Mouse (Mus musculus) adrenal gland, postnatal 14 days (tissue): Measurements from ENCODE around the gene Prss30. TPM values are rescaled to one million over a fixed set of nuclear protein-coding genes. Genes with fewer than 3 reads are reported as not detected.

ENCODE experiments used
- microRNA-seq, 2 experiments: library from miRNA; unstranded; fragments of <30 nt; microRNA quantifications; one replicate each; pipeline ENCODE4 v1.2.0; 2021
- total RNA-seq: library from RNA; stranded (reverse); gene quantifications from 2 replicates; pipeline ENCODE4 v1.2.3, GENCODE M21; 2021

The Prss30 gene
- total RNA-seq, 1 experiment from 2014 or later: 0.37 TPM

Small RNAs within 50 kb of the gene (microRNA-seq; reads per million reads assigned to microRNA genes)
- 0 reads per million in 2 experiments for gene Gm27700

Other genes with a start within 250 kb of the Prss30 start
- gene Paqr4, start 239.7 kb downstream of the Prss30 start, total RNA-seq: 11.3 and 14.3 TPM in 2 replicates
- gene Kremen2, start 234.7 kb downstream of the Prss30 start, total RNA-seq: not detected in 2 replicates
- gene Flywch1, start 209.0 kb downstream of the Prss30 start, total RNA-seq: 44.4 and 46.4 TPM in 2 replicates
- 6.5 and 9.8 TPM in 2 replicates for gene Flywch2, start 194.5 kb downstream of the Prss30 start, total RNA-seq
- gene Srrm2, start 190.0 kb downstream of the Prss30 start, total RNA-seq: 515 and 599 TPM in 2 replicates
- 376 and 380 TPM in 2 replicates for gene Elob, start 151.4 kb downstream of the Prss30 start, total RNA-seq
- gene Prss33, start 144.5 kb downstream of the Prss30 start, total RNA-seq: not detected in 2 replicates
- not detected in 2 replicates for gene Prss32, start 136.7 kb downstream of the Prss30 start, total RNA-seq
- 0.56 TPM in 1 of 2 replicates, not detected in the other for gene Prss41, start 136.4 kb downstream of the Prss30 start, total RNA-seq
- gene Prss21, start 112.5 kb downstream of the Prss30 start, total RNA-seq: not detected in 2 replicates
- gene Dcpp1, start 99.7 kb downstream of the Prss30 start, total RNA-seq: not detected in 2 replicates
- gene Dcpp2, start 99.7 kb downstream of the Prss30 start, total RNA-seq: not detected in 2 replicates
- not detected in 2 replicates for gene Dcpp3, start 63.1 kb downstream of the Prss30 start, total RNA-seq
- gene Sbp, start 38.9 kb downstream of the Prss30 start, total RNA-seq: not detected in 2 replicates
- not detected in 2 replicates for gene Sbpl, start 25.3 kb downstream of the Prss30 start, total RNA-seq
- gene Prss22, start 17.5 kb upstream of the Prss30 start, total RNA-seq: not detected in 2 replicates
- 0.41 and 1.6 TPM in 2 replicates for gene Prss27, start 57.6 kb upstream of the Prss30 start, total RNA-seq
- gene Kctd5, start 92.9 kb upstream of the Prss30 start, total RNA-seq: 19.1 and 21.9 TPM in 2 replicates
- 49.1 and 53.7 TPM in 2 replicates for gene Pdpk1, start 170.4 kb upstream of the Prss30 start, total RNA-seq
- 35.8 and 37.2 TPM in 2 replicates for gene Amdhd2, start 183.2 kb upstream of the Prss30 start, total RNA-seq
- 346 and 376 TPM in 2 replicates for gene Atp6v0c, start 189.1 kb upstream of the Prss30 start, total RNA-seq
- gene Tbc1d24, start 225.0 kb upstream of the Prss30 start, total RNA-seq: 11.0 and 14.6 TPM in 2 replicates
- 2.1 and 2.9 TPM in 2 replicates for gene Ntn3, start 229.0 kb upstream of the Prss30 start, total RNA-seq
- gene Tedc2, start 240.3 kb upstream of the Prss30 start, total RNA-seq: 9.2 and 14.0 TPM in 2 replicates